Mouse (Mus musculus) cerebellum, adult 2 months (tissue): ENCODE results near the gene Tfr2.

Experiments used
- CTCF ChIP-seq: fragments of 200-500 bp; IDR thresholded peaks from 2 replicates; pipeline ENCODE4 v1.5.1; 2011; ENCODE audit warnings: low read depth, mild to moderate bottlenecking, control low read depth, low read length, moderate library complexity, borderline replicate concordance; ENCODE audit not compliant: insufficient read depth
- POLR2A ChIP-seq: fragments of 200-500 bp; IDR thresholded peaks from 2 replicates; pipeline ENCODE4 v1.6.1; 2011; ENCODE audit warnings: low read length, control low read depth, borderline replicate concordance; ENCODE audit not compliant: insufficient read depth

DNA sequence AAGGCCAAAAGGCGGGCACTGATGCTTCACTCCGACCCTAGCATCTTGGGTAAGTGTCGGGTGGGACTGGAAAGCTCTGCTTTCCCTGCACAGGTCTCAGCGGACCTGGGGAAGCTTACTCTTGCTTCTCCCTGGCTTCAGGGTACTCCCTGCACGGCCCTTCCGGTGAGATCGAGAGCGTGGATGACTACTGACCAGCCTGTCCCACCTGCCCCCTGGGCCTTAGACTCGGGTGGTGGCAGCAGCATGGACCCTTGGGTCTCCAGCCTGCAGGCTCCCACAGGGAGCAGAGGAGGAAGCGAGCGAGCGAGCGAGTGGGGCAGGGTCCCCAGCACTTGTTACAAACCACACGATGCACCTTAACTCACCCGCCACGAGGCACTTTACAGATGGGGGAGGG lies 44.1 kb upstream of the Tfr2 start:
- TF ChIP-seq CTCF (no peak), POLR2A (no peak)
